Comparison of ENCODE assay signal across 12 mouse cellular contexts in the genomic region with DNA sequence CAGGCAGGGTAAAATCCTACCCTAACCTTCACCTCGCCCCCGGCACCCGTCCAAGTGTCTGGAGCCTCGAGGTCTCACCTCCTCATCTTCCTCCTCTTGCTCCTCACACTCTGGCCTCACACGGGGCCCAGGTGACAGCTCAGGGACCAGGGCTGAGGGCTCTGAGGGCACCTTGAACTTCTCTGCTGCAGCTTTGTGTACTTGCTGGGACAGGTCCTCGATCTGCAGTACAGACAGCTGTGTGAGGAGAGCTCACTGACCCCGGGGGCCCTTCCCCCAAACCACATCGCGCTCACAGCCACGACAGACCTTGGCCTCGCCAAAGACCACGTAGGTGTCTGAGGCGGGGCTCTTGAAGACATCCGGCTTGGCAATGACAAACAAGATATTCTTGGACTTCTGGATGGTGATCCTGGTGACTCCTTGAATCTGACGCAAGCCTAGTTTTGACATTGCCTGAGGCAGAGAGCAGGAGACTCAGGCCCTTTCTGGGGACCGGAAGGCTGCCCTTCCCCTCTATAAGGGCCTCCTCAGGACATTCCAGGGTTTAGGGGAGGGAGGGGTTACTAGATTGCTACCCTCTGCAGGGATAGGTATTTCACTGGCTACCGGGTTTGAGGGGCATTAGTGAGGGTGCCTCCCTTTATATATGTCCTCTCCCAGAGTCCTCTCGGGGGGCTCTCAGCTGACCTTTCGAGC. TPM values are rescaled to one million over a fixed set of nuclear protein-coding genes. Genes with fewer than 3 reads are reported as not detected.
DNase-seq lines count a peak whose midpoint lies in the region; ATAC-seq and TF ChIP-seq lines count a peak whose summit lies in the region.
"Had no signal": no experiment of that assay in that cellular context is flagged by ENCODE, and none has a peak within 500 bp of the region (broad histone marks: within the 10 kb centered on the region; RNA-seq: fewer than 3 reads in every experiment).

No protein-coding gene starts in this region.

- peaks cover 25% of the 10 kb centered on the region for H3K27me3 ChIP-seq in heart, embryonic 16.5 days (ENCODE audit: control insufficient read depth, insufficient read depth, low read length)
- H3K27me3 ChIP-seq in embryonic facial prominence, embryonic 10.5 days (replicated peaks; ENCODE audit: low read depth, poor library complexity, severe bottlenecking), result peaks cover 15% of the 10 kb centered on the region
- H3K27me3 ChIP-seq in forebrain, postnatal 0 days (ENCODE audit: insufficient read depth, low read length), result no peaks in the 10 kb centered on the region
- H3K27me3 ChIP-seq in midbrain, embryonic 11.5 days (ENCODE audit: control insufficient read depth, insufficient read depth, low read length), result no peaks in the 10 kb centered on the region
- H3K27me3 ChIP-seq: limb, embryonic 15.5 days had no signal

- peaks cover 24% of the 10 kb centered on the region for H3K4me1 ChIP-seq in heart, embryonic 16.5 days (ENCODE audit: control insufficient read depth, insufficient read depth, low read length)
- H3K4me1 ChIP-seq in embryonic facial prominence, embryonic 10.5 days, result peaks cover 54% of the 10 kb centered on the region
- H3K4me1 ChIP-seq in forebrain, postnatal 0 days (ENCODE audit: insufficient read depth), result peaks cover 22% of the 10 kb centered on the region
- peaks cover 21% of the 10 kb centered on the region for H3K4me1 ChIP-seq in midbrain, embryonic 11.5 days (ENCODE audit: control insufficient read depth, insufficient read depth, low read length)

- peaks cover 30% of the 10 kb centered on the region for H3K36me3 ChIP-seq in heart, embryonic 16.5 days (ENCODE audit: control insufficient read depth, insufficient read depth)
- peaks cover 63% of the 10 kb centered on the region for H3K36me3 ChIP-seq in embryonic facial prominence, embryonic 10.5 days (replicated peaks)
- peaks cover 62% of the 10 kb centered on the region for H3K36me3 ChIP-seq in forebrain, postnatal 0 days (ENCODE audit: insufficient read depth)
- peaks cover 21% of the 10 kb centered on the region for H3K36me3 ChIP-seq in midbrain, embryonic 11.5 days (ENCODE audit: control insufficient read depth, insufficient read depth, low read length)

- no peak for DNase-seq in heart, postnatal 14 days
- DNase-seq in embryonic facial prominence, embryonic 10.5 days (ENCODE audit: low spot score), result no peak
- peak; percentile 28 for DNase-seq in forebrain, postnatal 0 days
- DNase-seq in midbrain, embryonic 11.5 days (ENCODE audit: low spot score, missing footprints), result no peak
- no peak for DNase-seq in embryo, embryonic 10.5 days (ENCODE audit: low spot score)
- DNase-seq in adrenal gland, postnatal 4 days (ENCODE audit: low spot score in 2 of 2), result no peak
- no peak for DNase-seq in adrenal gland, adult 8-10 months
- DNase-seq: kidney, adult 9 months had no signal

- no peak overlapping the region for H3K4me2 ChIP-seq in heart, embryonic 16.5 days (ENCODE audit: low read depth, low read length)
- peak overlapping the region; percentile 50 for H3K4me2 ChIP-seq in forebrain, postnatal 0 days (ENCODE audit: low read depth)
- H3K4me2 ChIP-seq in midbrain, embryonic 11.5 days, result peak overlapping the region; percentile 31
- H3K4me2 ChIP-seq: limb, embryonic 15.5 days had no signal

- no peaks in the 10 kb centered on the region for H3K9me3 ChIP-seq in heart, embryonic 16.5 days (replicated peaks; ENCODE audit: control insufficient read depth, low read length)
- H3K9me3 ChIP-seq in embryonic facial prominence, embryonic 10.5 days, result no peaks in the 10 kb centered on the region
- no peaks in the 10 kb centered on the region for H3K9me3 ChIP-seq in forebrain, postnatal 0 days (ENCODE audit: low read length)
- H3K9me3 ChIP-seq in midbrain, embryonic 11.5 days (ENCODE audit: control insufficient read depth, low read length), result no peaks in the 10 kb centered on the region
- H3K9me3 ChIP-seq: G1E; limb, embryonic 15.5 days had no signal

- intact Hi-C loops in heart, postnatal 14 days (cut with DNase I), result no loop called here

- H3K9ac ChIP-seq in heart, embryonic 16.5 days (ENCODE audit: low read length), result 0 out of 2 replicates have a peak overlapping the region, but pooled peaks have one; percentile 12
- H3K9ac ChIP-seq in forebrain, postnatal 0 days, result peak overlapping the region; percentile 53
- H3K9ac ChIP-seq in midbrain, embryonic 11.5 days (ENCODE audit: low read length), result peak overlapping the region; percentile 48
- H3K9ac ChIP-seq: limb, embryonic 15.5 days had no signal

- no peak overlapping the region for H3K4me3 ChIP-seq in heart, embryonic 16.5 days (ENCODE audit: low read length)
- peak overlapping the region; percentile 39 for H3K4me3 ChIP-seq in embryonic facial prominence, embryonic 10.5 days
- H3K4me3 ChIP-seq in forebrain, postnatal 0 days (ENCODE audit: low read depth, low read length), result 0 out of 2 replicates have a peak overlapping the region, but pooled peaks have one; percentile 20
- H3K4me3 ChIP-seq in midbrain, embryonic 11.5 days (ENCODE audit: low read depth, low read length), result 0 out of 2 replicates have a peak overlapping the region, but pooled peaks have one; percentile 1
- H3K4me3 ChIP-seq: limb, embryonic 15.5 days had no signal

- TF ChIP-seq CTCF in forebrain, postnatal 0 days (IDR thresholded peaks at IDR 0.05; ENCODE audit: low read depth), result no peak

- 62% methylated on average over 19 of the region's 19 CpGs for WGBS in heart, embryonic 16.5 days
- 53% methylated on average over 19 of the region's 19 CpGs for WGBS in embryonic facial prominence, embryonic 10.5 days
- WGBS in forebrain, postnatal 0 days, result 63% methylated on average over 19 of the region's 19 CpGs
- WGBS in midbrain, embryonic 11.5 days, result 59% methylated on average over 19 of the region's 19 CpGs

- ATAC-seq in heart, embryonic 16.5 days (replicated peaks; ENCODE audit: extremely low read depth, insufficient read depth, low FRiP score), result no peak
- ATAC-seq in forebrain, postnatal 0 days, result 0 out of 2 replicates have a peak, but pooled peaks have one; percentile 1
- peak; percentile 9 for ATAC-seq in midbrain, embryonic 11.5 days (ENCODE audit: low FRiP score)

- H3K27ac ChIP-seq in heart, embryonic 16.5 days (ENCODE audit: low read length), result no peak overlapping the region
- peak overlapping the region; percentile 61 for H3K27ac ChIP-seq in embryonic facial prominence, embryonic 10.5 days (replicated peaks)
- peak overlapping the region; percentile 11; the same call in 1 of the 2 replicates for H3K27ac ChIP-seq in forebrain, postnatal 0 days (ENCODE audit: low read depth, low read length)
- H3K27ac ChIP-seq in midbrain, embryonic 11.5 days (ENCODE audit: low read depth, low read length), result 0 out of 2 replicates have a peak overlapping the region, but pooled peaks have one; percentile 14
- H3K27ac ChIP-seq: limb, embryonic 15.5 days had no signal

RNA-seq across cellular contexts. Expression of a gene that starts 7.5 kb away (rescaled TPM):
- polyA plus RNA-seq in heart, embryonic 16.5 days (2015; fragmentation: Nextera tagmentation; extraction: Ambion mirVana), result 1.0 and 1.1 TPM in 2 replicates
- under 1 TPM; 0.62 to 0.73 TPM for total RNA-seq in heart, postnatal 14 days (2021)
- 9.8 and 10.5 TPM in 2 replicates for polyA plus RNA-seq in embryonic facial prominence, embryonic 10.5 days (2016; fragmentation: Nextera tagmentation; extraction: Ambion mirVana)
- total RNA-seq in forebrain, postnatal 0 days (2014; rRNA removed), result 69.4 and 75.6 TPM in 2 replicates
- polyA plus RNA-seq in forebrain, postnatal 0 days (2015; fragmentation: Nextera tagmentation; extraction: Ambion mirVana), result 46.4 and 61.3 TPM in 2 replicates
- polyA plus RNA-seq in midbrain, embryonic 11.5 days (2014; fragmentation: Nextera tagmentation; extraction: Ambion mirVana), result 37.1 and 38.4 TPM in 2 replicates
- total RNA-seq in adrenal gland, postnatal 4 days (2021), result 10 to 100 TPM in 1 of 2 experiments, 1 to 10 TPM in 1; 4.7 to 12.6 TPM
- total RNA-seq in adrenal gland, adult 8-10 months (2022), result 1 to 10 TPM; 1.2 to 2.8 (median 1.8) TPM
- polyA plus RNA-seq: G1E had no signal

RNA-seq across cellular contexts. Expression of a gene that starts 27.5 kb away (rescaled TPM):
- 49.8 and 51.0 TPM in 2 replicates for polyA plus RNA-seq in heart, embryonic 16.5 days (2015; fragmentation: Nextera tagmentation; extraction: Ambion mirVana)
- 100 to 1,000 TPM; 100 to 106 TPM for total RNA-seq in heart, postnatal 14 days (2021)
- polyA plus RNA-seq in embryonic facial prominence, embryonic 10.5 days (2016; fragmentation: Nextera tagmentation; extraction: Ambion mirVana), result 66.9 and 74.2 TPM in 2 replicates
- 32.2 and 41.9 TPM in 2 replicates for total RNA-seq in forebrain, postnatal 0 days (2014; rRNA removed)
- polyA plus RNA-seq in forebrain, postnatal 0 days (2015; fragmentation: Nextera tagmentation; extraction: Ambion mirVana), result 30.9 and 31.6 TPM in 2 replicates
- polyA plus RNA-seq in midbrain, embryonic 11.5 days (2014; fragmentation: Nextera tagmentation; extraction: Ambion mirVana), result 35.5 and 38.3 TPM in 2 replicates
- total RNA-seq in adrenal gland, postnatal 4 days (2021), result 10 to 100 TPM; 70.9 to 81.6 TPM
- 10 to 100 TPM; 49.3 to 68.1 (median 60.4) TPM for total RNA-seq in adrenal gland, adult 8-10 months (2022)

RNA-seq across cellular contexts. Expression of a gene that starts 40.1 kb away (rescaled TPM):
- not detected in 2 replicates for polyA plus RNA-seq in heart, embryonic 16.5 days (2015; fragmentation: Nextera tagmentation; extraction: Ambion mirVana)
- not detected for total RNA-seq in heart, postnatal 14 days (2021)
- not detected in 2 replicates for polyA plus RNA-seq in embryonic facial prominence, embryonic 10.5 days (2016; fragmentation: Nextera tagmentation; extraction: Ambion mirVana)
- not detected in 2 replicates for total RNA-seq in forebrain, postnatal 0 days (2014; rRNA removed)
- polyA plus RNA-seq in forebrain, postnatal 0 days (2015; fragmentation: Nextera tagmentation; extraction: Ambion mirVana), result not detected in 2 replicates
- polyA plus RNA-seq in midbrain, embryonic 11.5 days (2014; fragmentation: Nextera tagmentation; extraction: Ambion mirVana), result not detected in 2 replicates
- not detected for total RNA-seq in adrenal gland, postnatal 4 days (2021)
- total RNA-seq in adrenal gland, adult 8-10 months (2022), result not detected
- total RNA-seq: G1E had no signal
- polyA plus RNA-seq: G1E; limb, embryonic 15.5 days; testis, adult 2 months had no signal

RNA-seq across cellular contexts. Expression of a gene that starts 51.7 kb away (rescaled TPM):
- 58.7 TPM in 2 replicates for polyA plus RNA-seq in heart, embryonic 16.5 days (2015; fragmentation: Nextera tagmentation; extraction: Ambion mirVana)
- 10 to 100 TPM; 22.8 to 32.9 TPM for total RNA-seq in heart, postnatal 14 days (2021)
- 109 and 114 TPM in 2 replicates for polyA plus RNA-seq in embryonic facial prominence, embryonic 10.5 days (2016; fragmentation: Nextera tagmentation; extraction: Ambion mirVana)
- 58.9 and 65.6 TPM in 2 replicates for total RNA-seq in forebrain, postnatal 0 days (2014; rRNA removed)
- polyA plus RNA-seq in forebrain, postnatal 0 days (2015; fragmentation: Nextera tagmentation; extraction: Ambion mirVana), result 84.0 and 84.7 TPM in 2 replicates
- polyA plus RNA-seq in midbrain, embryonic 11.5 days (2014; fragmentation: Nextera tagmentation; extraction: Ambion mirVana), result 72.8 and 81.6 TPM in 2 replicates
- total RNA-seq in adrenal gland, postnatal 4 days (2021), result 10 to 100 TPM; 40.1 to 40.9 TPM
- 10 to 100 TPM; 35.8 to 40.8 (median 40.5) TPM for total RNA-seq in adrenal gland, adult 8-10 months (2022)

RNA-seq across cellular contexts. Expression of a gene that starts 60.0 kb away (rescaled TPM):
- polyA plus RNA-seq in heart, embryonic 16.5 days (2015; fragmentation: Nextera tagmentation; extraction: Ambion mirVana), result 4.3 and 5.9 TPM in 2 replicates
- 1 to 10 TPM; 5.6 to 6.2 TPM for total RNA-seq in heart, postnatal 14 days (2021)
- 5.0 and 5.1 TPM in 2 replicates for polyA plus RNA-seq in embryonic facial prominence, embryonic 10.5 days (2016; fragmentation: Nextera tagmentation; extraction: Ambion mirVana)
- 12.9 and 21.1 TPM in 2 replicates for total RNA-seq in forebrain, postnatal 0 days (2014; rRNA removed)
- 17.6 and 20.0 TPM in 2 replicates for polyA plus RNA-seq in forebrain, postnatal 0 days (2015; fragmentation: Nextera tagmentation; extraction: Ambion mirVana)
- 4.2 and 4.7 TPM in 2 replicates for polyA plus RNA-seq in midbrain, embryonic 11.5 days (2014; fragmentation: Nextera tagmentation; extraction: Ambion mirVana)
- total RNA-seq in adrenal gland, postnatal 4 days (2021), result 10 to 100 TPM; 14.3 to 14.8 TPM
- 10 to 100 TPM; 15.8 to 20.8 (median 19.9) TPM for total RNA-seq in adrenal gland, adult 8-10 months (2022)
- total RNA-seq: G1E had no signal
- polyA plus RNA-seq: G1E had no signal
